Mouse (Mus musculus) left cerebral cortex, adult 8-10 months (tissue): ENCODE results near the gene Tgds. TPM values are rescaled to one million over a fixed set of nuclear protein-coding genes. Genes with fewer than 3 reads are reported as not detected.

ENCODE experiments used
- total RNA-seq, 4 experiments: library from RNA; stranded (reverse); gene quantifications; 2 replicates each; pipeline ENCODE4 v1.2.4; 2022

Tgds gene
- total RNA-seq, 4 experiments from 2014 or later = 5.4 to 11.0 (median 7.5) TPM

Other genes with a start within 250 kb of the Tgds start
- under 1 TPM; 0.32 to 0.81 (median 0.70) TPM for gene Dct, start 80.5 kb downstream of the Tgds start, total RNA-seq
- 10 to 100 TPM; 26.0 to 30.7 (median 27.3) TPM for gene Gpr180, start 4.4 kb upstream of the Tgds start, total RNA-seq
- gene Sox21, start 104.3 kb upstream of the Tgds start, total RNA-seq = 1 to 10 TPM; 7.0 to 8.6 (median 8.0) TPM
- not detected for gene Gm9376, start 134.2 kb upstream of the Tgds start, total RNA-seq